Mouse (Mus musculus): ENCODE measurements around the gene Abcc1. TPM values are rescaled to one million over a fixed set of nuclear protein-coding genes. Genes with fewer than 3 reads are reported as not detected.

The Abcc1 gene
- polyA plus RNA-seq, 1 experiment = 9.1 TPM

- H3K4me3 ChIP-seq (replicated peaks; ENCODE audit: control insufficient read depth, low read depth, low read length) = no peak overlapping the region
- peaks cover 8% of the 10 kb centered on the region for H3K4me1 ChIP-seq (ENCODE audit: control insufficient read depth, insufficient read depth, low read length)
- no peak overlapping the region for H3K27ac ChIP-seq (ENCODE audit: control insufficient read depth, insufficient read depth, low read depth, low read length, poor library complexity)
- 25% methylated on average over 7 of the region's 7 CpGs for WGBS
- TF ChIP-seq CTCF (IDR thresholded peaks at IDR 0.05; ENCODE audit: control insufficient read depth, insufficient read depth, low read length) (no peak), POLR2A (IDR thresholded peaks at IDR 0.05; ENCODE audit: borderline replicate concordance, control insufficient read depth, low read depth, low read length) (no peak)
These were observed 18.5 kb downstream of the Abcc1 start for GRCm38 (mm10) chr16:14379888-14380287.

GRCm38 (mm10) chr16:14381061-14381665 lies 19.8 kb downstream of the Abcc1 start:
- TF ChIP-seq POLR2A (IDR thresholded peaks at IDR 0.05; ENCODE audit: borderline replicate concordance, control insufficient read depth, low read depth, low read length) = no peak
- no peak for TF ChIP-seq CTCF (IDR thresholded peaks at IDR 0.05; ENCODE audit: control insufficient read depth, insufficient read depth, low read length)
- no peak overlapping the region for H3K27ac ChIP-seq (ENCODE audit: control insufficient read depth, insufficient read depth, low read depth, low read length, poor library complexity)
- H3K4me1 ChIP-seq (ENCODE audit: control insufficient read depth, insufficient read depth, low read length) = peaks cover 8% of the 10 kb centered on the region

GRCm38 (mm10) chr16:14399303-14399702 lies 37.9 kb downstream of the Abcc1 start:
- Histone ChIP-seq H3K4me3 (replicated peaks; ENCODE audit: control insufficient read depth, low read depth, low read length) (no peak overlapping the region), H3K27ac (ENCODE audit: control insufficient read depth, insufficient read depth, low read depth, low read length, poor library complexity) (no peak overlapping the region), H3K4me1 (ENCODE audit: control insufficient read depth, insufficient read depth, low read length) (no peaks in the 10 kb centered on the region)
- WGBS = 84% methylated on average over 4 of the region's 4 CpGs
- no peak for TF ChIP-seq POLR2A (IDR thresholded peaks at IDR 0.05; ENCODE audit: borderline replicate concordance, control insufficient read depth, low read depth, low read length)
- TF ChIP-seq CTCF (IDR thresholded peaks at IDR 0.05; ENCODE audit: control insufficient read depth, insufficient read depth, low read length) = no peak

More at GRCm38 (mm10) chr16:14381061-14381665, 19.8 kb downstream of the Abcc1 start:
- H3K4me3 ChIP-seq (replicated peaks; ENCODE audit: control insufficient read depth, low read depth, low read length) = no peak overlapping the region

GRCm38 (mm10) chr16:14403507-14403906 lies 42.1 kb downstream of the Abcc1 start:
- TF ChIP-seq POLR2A (IDR thresholded peaks at IDR 0.05; ENCODE audit: borderline replicate concordance, control insufficient read depth, low read depth, low read length) = no peak
- TF ChIP-seq CTCF (IDR thresholded peaks at IDR 0.05; ENCODE audit: control insufficient read depth, insufficient read depth, low read length) = no peak
- H3K4me1 ChIP-seq (ENCODE audit: control insufficient read depth, insufficient read depth, low read length) = no peaks in the 10 kb centered on the region
- 85% methylated on average over 2 of the region's 2 CpGs for WGBS
- H3K27ac ChIP-seq (ENCODE audit: control insufficient read depth, insufficient read depth, low read depth, low read length, poor library complexity) = no peak overlapping the region
- H3K4me3 ChIP-seq (replicated peaks; ENCODE audit: control insufficient read depth, low read depth, low read length) = no peak overlapping the region

GRCm38 (mm10) chr16:14405636-14406035 lies 44.3 kb downstream of the Abcc1 start:
- Histone ChIP-seq H3K4me1 (ENCODE audit: control insufficient read depth, insufficient read depth, low read length) (no peaks in the 10 kb centered on the region), H3K27ac (ENCODE audit: control insufficient read depth, insufficient read depth, low read depth, low read length, poor library complexity) (no peak overlapping the region), H3K4me3 (replicated peaks; ENCODE audit: control insufficient read depth, low read depth, low read length) (no peak overlapping the region)
- TF ChIP-seq POLR2A (IDR thresholded peaks at IDR 0.05; ENCODE audit: borderline replicate concordance, control insufficient read depth, low read depth, low read length) (no peak), CTCF (IDR thresholded peaks at IDR 0.05; ENCODE audit: control insufficient read depth, insufficient read depth, low read length) (no peak)
- WGBS = 86% methylated on average over 6 of the region's 6 CpGs

- H3K27ac ChIP-seq (ENCODE audit: control insufficient read depth, insufficient read depth, low read depth, low read length, poor library complexity) = no peak overlapping the region
- whole genome bisulfite sequencing = 76% methylated on average over 2 of the region's 2 CpGs
- TF ChIP-seq CTCF (IDR thresholded peaks at IDR 0.05; ENCODE audit: control insufficient read depth, insufficient read depth, low read length) = no peak
- TF ChIP-seq POLR2A (IDR thresholded peaks at IDR 0.05; ENCODE audit: borderline replicate concordance, control insufficient read depth, low read depth, low read length) = no peak
These were observed 47.8 kb downstream of the Abcc1 start for GRCm38 (mm10) chr16:14409124-14409523.

GRCm38 (mm10) chr16:14409776-14410175 lies 48.4 kb downstream of the Abcc1 start:
- no peaks in the 10 kb centered on the region for H3K4me1 ChIP-seq (ENCODE audit: control insufficient read depth, insufficient read depth, low read length)
- H3K27ac ChIP-seq (ENCODE audit: control insufficient read depth, insufficient read depth, low read depth, low read length, poor library complexity) = no peak overlapping the region
- 36% methylated on average over 3 of the region's 3 CpGs for WGBS
- H3K4me3 ChIP-seq (replicated peaks; ENCODE audit: control insufficient read depth, low read depth, low read length) = no peak overlapping the region
- TF ChIP-seq CTCF (IDR thresholded peaks at IDR 0.05; ENCODE audit: control insufficient read depth, insufficient read depth, low read length) = no peak
- TF ChIP-seq POLR2A (IDR thresholded peaks at IDR 0.05; ENCODE audit: borderline replicate concordance, control insufficient read depth, low read depth, low read length) = no peak

More at GRCm38 (mm10) chr16:14409124-14409523, 47.8 kb downstream of the Abcc1 start:
- Histone ChIP-seq H3K4me1 (ENCODE audit: control insufficient read depth, insufficient read depth, low read length) (no peaks in the 10 kb centered on the region), H3K4me3 (replicated peaks; ENCODE audit: control insufficient read depth, low read depth, low read length) (no peak overlapping the region)

GRCm38 (mm10) chr16:14410611-14411010 lies 49.3 kb downstream of the Abcc1 start:
- Histone ChIP-seq H3K4me1 (ENCODE audit: control insufficient read depth, insufficient read depth, low read length) (no peaks in the 10 kb centered on the region), H3K27ac (ENCODE audit: control insufficient read depth, insufficient read depth, low read depth, low read length, poor library complexity) (no peak overlapping the region), H3K4me3 (replicated peaks; ENCODE audit: control insufficient read depth, low read depth, low read length) (no peak overlapping the region)
- TF ChIP-seq POLR2A (IDR thresholded peaks at IDR 0.05; ENCODE audit: borderline replicate concordance, control insufficient read depth, low read depth, low read length) = no peak
- TF ChIP-seq CTCF (IDR thresholded peaks at IDR 0.05; ENCODE audit: control insufficient read depth, insufficient read depth, low read length) = no peak
- WGBS = 76% methylated on average over 7 of the region's 7 CpGs

GRCm38 (mm10) chr16:14411156-14411555 lies 49.8 kb downstream of the Abcc1 start:
- Histone ChIP-seq H3K27ac (ENCODE audit: control insufficient read depth, insufficient read depth, low read depth, low read length, poor library complexity) (no peak overlapping the region), H3K4me1 (ENCODE audit: control insufficient read depth, insufficient read depth, low read length) (no peaks in the 10 kb centered on the region), H3K4me3 (replicated peaks; ENCODE audit: control insufficient read depth, low read depth, low read length) (no peak overlapping the region)
- 86% methylated on average over 7 of the region's 7 CpGs for WGBS
- TF ChIP-seq POLR2A (IDR thresholded peaks at IDR 0.05; ENCODE audit: borderline replicate concordance, control insufficient read depth, low read depth, low read length) (no peak), CTCF (IDR thresholded peaks at IDR 0.05; ENCODE audit: control insufficient read depth, insufficient read depth, low read length) (no peak)
